Mouse (Mus musculus): ENCODE measurements around the gene Dennd4b. TPM values are rescaled to one million over a fixed set of nuclear protein-coding genes. Genes with fewer than 3 reads are reported as not detected.
"Not testable (repeated sequence)": the region's sequence is repeated elsewhere in the genome, so short reads cannot be mapped to it uniquely, and the experiment has no call there.

The Dennd4b gene
- polyA plus RNA-seq, 1 experiment from 2014 or later = 2.3 TPM

DNA sequence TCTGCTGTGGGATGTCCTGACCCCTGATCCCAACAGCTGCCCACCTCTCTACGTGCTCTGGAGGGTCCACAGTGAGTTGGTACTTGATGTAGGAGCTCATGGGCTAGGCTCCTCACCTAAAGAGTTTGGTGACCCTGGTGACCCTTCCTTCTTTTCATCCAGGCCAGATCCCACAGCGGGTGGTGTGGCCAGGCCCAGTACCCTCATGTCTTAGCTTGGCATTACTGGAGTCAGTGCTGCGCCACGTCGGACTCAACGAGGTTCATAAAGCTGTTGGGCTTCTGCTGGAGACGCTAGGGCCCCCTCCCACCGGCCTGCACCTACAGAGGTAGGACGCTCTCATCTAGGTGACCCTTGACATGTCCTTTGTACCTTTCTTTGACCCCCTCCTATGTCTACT, 14.2 kb downstream of the Dennd4b start:
- WGBS (ENCODE audit: insufficient replicate concordance) = 79% methylated on average over 9 of the region's 9 CpGs
- no peak overlapping the region for H3K4me2 ChIP-seq
- ATAC-seq (ENCODE audit: insufficient read depth) = no peak
- H3K4me1 ChIP-seq (replicated peaks) = no peaks in the 10 kb centered on the region
- H3K36me3 ChIP-seq (replicated peaks) = peaks cover 45% of the 10 kb centered on the region
- H3K9ac ChIP-seq = no peak overlapping the region
- no peaks in the 10 kb centered on the region for H3K9me3 ChIP-seq (replicated peaks)
- no peak overlapping the region for H3K27ac ChIP-seq (replicated peaks)
- no peaks in the 10 kb centered on the region for H3K27me3 ChIP-seq
- no peak overlapping the region for H3K4me3 ChIP-seq (replicated peaks)

DNA sequence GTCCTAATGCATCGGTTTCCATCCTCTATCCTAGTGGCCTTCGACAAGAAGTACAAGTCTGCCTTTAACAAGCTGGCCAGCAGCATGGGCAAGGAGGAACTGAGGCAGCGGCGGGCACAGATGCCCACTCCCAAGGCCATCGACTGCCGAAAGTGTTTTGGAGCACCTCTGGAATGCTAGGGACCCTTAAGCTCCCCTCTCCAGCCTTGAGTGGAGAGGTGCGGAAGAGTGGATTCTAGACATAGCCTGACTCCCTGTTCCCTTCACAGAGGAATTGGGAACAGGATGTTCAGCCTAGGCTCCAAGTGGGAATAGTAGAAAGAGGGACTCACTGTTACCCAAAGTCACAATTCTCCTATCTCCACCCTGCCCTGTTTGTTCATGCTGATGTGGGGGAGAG, 14.8 kb downstream of the Dennd4b start:
- H3K9ac ChIP-seq = no peak overlapping the region
- H3K36me3 ChIP-seq (replicated peaks) = peaks cover 43% of the 10 kb centered on the region
- H3K27me3 ChIP-seq = no peaks in the 10 kb centered on the region
- H3K4me2 ChIP-seq = no peak overlapping the region
- no peak overlapping the region for H3K4me3 ChIP-seq (replicated peaks)
- no peaks in the 10 kb centered on the region for H3K4me1 ChIP-seq (replicated peaks)
- H3K9me3 ChIP-seq (replicated peaks) = no peaks in the 10 kb centered on the region
- no peak for ATAC-seq (ENCODE audit: insufficient read depth)
- 80% methylated on average over 7 of the region's 7 CpGs for WGBS (ENCODE audit: insufficient replicate concordance)
- H3K27ac ChIP-seq (replicated peaks) = no peak overlapping the region

DNA sequence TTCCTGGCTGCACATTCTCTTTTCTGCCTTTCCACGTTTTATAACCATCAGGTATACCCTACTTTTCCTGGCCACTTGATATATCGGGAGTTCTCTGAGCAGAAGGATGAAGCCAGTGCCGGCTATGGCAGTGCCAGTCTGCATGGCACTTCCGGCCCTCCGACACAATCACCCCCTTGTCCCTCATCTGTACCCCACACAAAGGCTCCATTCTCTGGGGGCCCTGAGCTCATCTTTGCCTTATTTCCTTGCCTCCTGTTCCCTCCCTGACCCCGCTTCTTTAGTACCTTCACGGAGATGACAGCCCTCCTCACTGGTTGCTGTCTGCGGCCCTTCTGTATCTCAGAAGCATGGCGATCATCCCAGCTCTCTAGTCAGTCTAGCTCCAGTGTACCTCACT, 15.7 kb downstream of the Dennd4b start:
- H3K9me3 ChIP-seq (replicated peaks) = no peaks in the 10 kb centered on the region
- H3K27me3 ChIP-seq = no peaks in the 10 kb centered on the region
- no peak overlapping the region for H3K4me3 ChIP-seq (replicated peaks)
- H3K9ac ChIP-seq = no peak overlapping the region
- H3K36me3 ChIP-seq (replicated peaks) = peaks cover 39% of the 10 kb centered on the region
- no peaks in the 10 kb centered on the region for H3K4me1 ChIP-seq (replicated peaks)
- ATAC-seq (ENCODE audit: insufficient read depth) = no peak
- 86% methylated on average over 9 of the region's 9 CpGs for WGBS (ENCODE audit: insufficient replicate concordance)
- H3K27ac ChIP-seq (replicated peaks) = no peak overlapping the region
- no peak overlapping the region for H3K4me2 ChIP-seq

DNA sequence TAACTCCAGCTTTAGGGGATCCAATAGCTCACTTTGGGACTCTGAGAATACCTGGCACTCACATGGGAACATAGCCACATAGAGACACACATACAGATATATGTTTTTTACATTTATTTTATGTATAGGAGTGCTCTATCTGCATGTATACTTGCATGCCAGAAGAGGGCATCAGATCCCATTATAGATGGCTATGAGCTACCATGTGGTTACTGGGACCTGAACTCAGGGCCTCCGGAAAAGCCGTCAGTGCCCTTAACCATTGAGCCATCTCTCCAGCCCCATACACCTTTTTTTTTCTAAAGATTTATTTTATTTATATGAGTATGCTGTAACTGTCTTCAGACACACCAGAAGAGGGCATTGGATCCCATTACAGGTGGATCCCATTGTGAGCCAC, 19.2 kb downstream of the Dennd4b start:
- Histone ChIP-seq H3K4me1 (replicated peaks) (no peaks in the 10 kb centered on the region), H3K9ac (no peak overlapping the region), H3K27me3 (no peaks in the 10 kb centered on the region), H3K36me3 (replicated peaks) (peaks cover 14% of the 10 kb centered on the region), H3K4me3 (replicated peaks) (no peak overlapping the region), H3K4me2 (no peak overlapping the region), H3K27ac (replicated peaks) (no peak overlapping the region), H3K9me3 (replicated peaks) (no peaks in the 10 kb centered on the region)
- ATAC-seq (ENCODE audit: insufficient read depth) = no peak
- WGBS (ENCODE audit: insufficient replicate concordance) = 83% methylated on average over 2 of the region's 2 CpGs

DNA sequence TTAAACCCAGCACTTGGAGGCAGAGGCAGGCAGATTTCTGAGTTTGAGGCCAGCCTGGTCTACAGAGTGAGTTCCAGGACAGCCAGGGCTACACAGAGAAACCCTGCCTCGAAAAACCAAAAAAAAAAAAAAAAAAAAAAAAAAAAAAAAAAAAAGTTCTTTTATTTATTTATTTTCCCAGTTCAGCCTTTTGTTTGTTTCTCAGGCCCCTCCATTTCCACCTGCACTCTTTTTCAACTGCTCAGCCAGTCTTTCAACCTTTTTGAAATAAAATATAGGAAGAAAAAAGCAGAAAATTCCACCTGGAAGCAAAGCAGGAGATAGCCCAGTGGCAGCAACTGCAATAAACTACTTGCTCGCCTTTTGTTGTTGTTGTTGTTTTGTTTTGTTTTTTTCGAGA, 24.4 kb downstream of the Dennd4b start:
- not testable (repeated sequence) for H3K9ac ChIP-seq; H3K4me3 ChIP-seq (replicated peaks); H3K27me3 ChIP-seq; ATAC-seq (ENCODE audit: insufficient read depth); H3K4me2 ChIP-seq; H3K36me3 ChIP-seq (replicated peaks); H3K27ac ChIP-seq (replicated peaks); H3K9me3 ChIP-seq (replicated peaks)
- H3K4me1 ChIP-seq (replicated peaks) = peaks cover 17% of the 10 kb centered on the region
- WGBS (ENCODE audit: insufficient replicate concordance) = 50% methylated on average over 3 of the region's 3 CpGs

DNA sequence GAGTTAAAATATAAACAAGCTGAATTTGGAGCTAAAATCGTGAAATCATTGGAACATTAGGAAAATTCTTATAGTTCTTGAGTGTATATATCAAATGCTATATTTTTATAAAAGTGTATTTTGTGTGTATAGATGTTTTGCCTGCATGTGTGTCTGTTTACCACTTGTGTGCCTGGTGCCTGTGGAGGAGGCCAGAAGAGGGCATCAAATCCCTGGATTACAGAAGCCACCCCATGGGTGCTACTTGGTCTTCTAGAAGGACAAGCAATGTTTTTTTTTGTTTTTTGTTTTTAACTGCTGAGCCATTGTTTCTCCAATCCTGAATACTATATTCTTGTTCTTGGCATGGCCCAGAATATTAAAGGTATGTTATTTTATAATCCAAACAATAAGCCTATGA, 25.6 kb downstream of the Dennd4b start:
- Histone ChIP-seq H3K4me3 (replicated peaks) (no peak overlapping the region), H3K4me1 (replicated peaks) (peaks cover 29% of the 10 kb centered on the region), H3K36me3 (replicated peaks) (no peaks in the 10 kb centered on the region), H3K9ac (no peak overlapping the region), H3K27me3 (no peaks in the 10 kb centered on the region), H3K9me3 (replicated peaks) (no peaks in the 10 kb centered on the region), H3K27ac (replicated peaks) (no peak overlapping the region), H3K4me2 (no peak overlapping the region)
- no peak for ATAC-seq (ENCODE audit: insufficient read depth)
- 76% methylated on average over 1 of the region's 1 CpGs for WGBS (ENCODE audit: insufficient replicate concordance)

DNA sequence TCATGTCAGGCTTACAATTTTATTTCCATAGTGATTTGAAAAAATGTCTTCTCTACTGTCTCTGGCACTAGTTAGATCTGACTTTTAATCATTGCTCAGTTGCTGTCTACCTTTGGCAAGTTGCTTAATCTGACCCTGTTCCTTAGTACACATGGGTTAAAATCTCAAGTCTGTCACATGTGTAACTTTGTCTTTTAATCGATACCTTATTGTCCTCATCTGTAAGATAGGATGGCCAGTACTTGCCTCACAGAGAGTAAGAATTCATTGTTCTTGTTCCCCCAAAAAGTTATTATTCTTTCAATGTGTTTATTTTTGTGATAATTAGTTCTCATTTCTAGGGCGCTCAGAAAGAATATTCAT, 27.0 kb downstream of the Dennd4b start:
- 21% methylated on average over 2 of the region's 2 CpGs for WGBS (ENCODE audit: insufficient replicate concordance)
- Histone ChIP-seq H3K27me3 (no peaks in the 10 kb centered on the region), H3K9ac (peak overlapping the region; percentile 66), H3K9me3 (replicated peaks) (no peaks in the 10 kb centered on the region), H3K4me1 (replicated peaks) (peaks cover 40% of the 10 kb centered on the region), H3K27ac (replicated peaks) (peak overlapping the region; percentile 91), H3K4me2 (peak overlapping the region; percentile 84), H3K4me3 (replicated peaks) (peak overlapping the region; percentile 91), H3K36me3 (replicated peaks) (no peaks in the 10 kb centered on the region)
- no peak for ATAC-seq (ENCODE audit: insufficient read depth)

DNA sequence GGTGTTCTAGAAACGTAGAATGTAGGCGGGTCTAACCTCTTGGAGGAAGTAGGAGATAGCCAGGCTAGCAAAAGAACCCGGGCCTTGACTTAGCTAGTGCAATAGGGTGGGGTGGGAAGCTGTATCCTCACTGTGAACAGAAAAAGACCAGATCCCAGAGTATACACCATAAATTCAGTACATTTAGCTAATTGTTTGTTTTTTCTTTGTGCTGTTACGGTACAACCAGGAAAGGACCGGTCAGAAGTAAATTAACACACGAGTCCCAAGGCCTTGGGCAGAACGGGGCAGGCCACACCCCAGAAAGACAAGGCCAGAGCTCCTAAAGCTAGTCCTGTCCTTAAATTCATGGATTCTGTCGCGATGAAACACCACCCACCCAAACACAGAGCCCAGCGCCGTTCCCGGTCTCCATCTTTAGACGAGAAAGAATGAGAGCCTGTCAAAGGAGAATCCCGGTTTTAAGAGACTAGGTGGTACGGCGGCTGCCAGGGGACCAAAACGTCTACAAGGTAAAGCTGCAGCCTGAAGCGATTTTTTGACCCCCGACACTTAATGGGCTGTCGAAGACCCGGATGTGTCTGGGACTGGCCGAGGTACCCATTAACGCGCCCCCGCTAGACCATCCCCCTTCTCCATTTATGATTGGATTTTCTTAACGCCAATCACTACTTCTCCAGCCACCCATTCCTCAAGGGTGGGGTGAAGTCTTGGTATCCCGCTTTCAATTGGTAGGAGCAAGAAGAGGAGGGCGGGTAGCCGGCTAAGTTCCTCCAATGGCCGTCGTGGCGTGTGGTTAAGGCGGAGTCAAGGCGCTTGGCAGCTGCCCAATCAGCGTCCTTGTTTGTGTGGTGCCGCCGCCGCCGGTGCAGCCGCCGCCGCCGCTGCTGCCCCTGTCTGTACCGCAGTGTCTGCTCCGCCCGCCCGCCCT, 27.6 kb downstream of the Dennd4b start, which contains the start of gene Gatad2b:
TSS of gene Gatad2b (plus strand) at position 834 of the 931 bp plus-strand sequence.
- Histone ChIP-seq H3K4me2 (peak within 1 kb of the TSS; percentile 84), H3K9me3 (replicated peaks) (no peaks in the 10 kb centered on the region), H3K27ac (replicated peaks) (peak within 1 kb of the TSS; percentile 94), H3K4me1 (replicated peaks) (peaks cover 44% of the 10 kb centered on the region), H3K27me3 (no peaks in the 10 kb centered on the region), H3K36me3 (replicated peaks) (no peaks in the 10 kb centered on the region), H3K9ac (peak within 1 kb of the TSS; percentile 95), H3K4me3 (replicated peaks) (peak within 1 kb of the TSS; percentile 91)
- ATAC-seq (ENCODE audit: insufficient read depth) = peak; percentile 97
- WGBS (ENCODE audit: insufficient replicate concordance) = under 1% methylated on average over 46 of the region's 47 CpGs

DNA sequence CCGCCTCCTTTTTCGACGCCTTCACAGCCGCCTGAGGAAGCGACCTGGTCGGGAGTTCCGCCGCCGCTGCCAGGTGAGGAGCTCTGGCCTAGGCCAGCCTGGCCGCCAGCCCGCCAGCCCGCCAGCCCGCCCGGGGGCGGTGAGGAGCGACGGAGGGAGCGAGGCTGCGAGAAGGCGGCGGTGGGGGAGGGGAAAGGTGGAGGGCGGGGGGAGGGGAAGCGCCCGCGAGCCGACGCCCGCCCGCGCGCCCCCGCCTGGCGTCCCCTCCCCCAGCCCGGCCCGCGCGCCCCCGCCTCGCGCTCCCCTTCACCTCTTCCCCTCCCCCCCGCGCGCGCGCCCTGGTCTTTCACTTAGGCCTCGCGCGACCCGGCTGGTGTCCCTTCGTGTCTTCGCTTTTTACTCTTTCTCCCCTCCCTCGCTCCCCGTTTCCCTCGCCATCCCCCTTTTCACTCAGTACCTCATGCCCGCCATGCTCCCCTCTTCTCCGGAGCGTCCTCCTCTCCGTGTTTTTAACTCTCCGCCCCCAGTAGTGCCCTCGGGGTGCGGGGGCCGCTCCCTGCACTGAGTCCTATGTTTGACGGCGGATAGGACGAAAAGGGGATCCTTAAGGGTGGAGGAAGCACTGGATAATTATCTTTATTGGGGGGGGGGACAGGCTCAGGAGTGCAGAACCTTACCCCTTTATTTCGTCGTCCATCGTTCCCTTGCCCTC, 28.5 kb downstream of the Dennd4b start:
- Histone ChIP-seq H3K27me3 (no peaks in the 10 kb centered on the region), H3K9ac (peak overlapping the region; percentile 95), H3K4me3 (replicated peaks) (peak overlapping the region; percentile 91), H3K4me2 (peak overlapping the region; percentile 79), H3K9me3 (replicated peaks) (no peaks in the 10 kb centered on the region), H3K4me1 (replicated peaks) (peaks cover 48% of the 10 kb centered on the region), H3K36me3 (replicated peaks) (no peaks in the 10 kb centered on the region), H3K27ac (replicated peaks) (peak overlapping the region; percentile 94)
- WGBS (ENCODE audit: insufficient replicate concordance) = under 1% methylated on average over 42 of the region's 68 CpGs
- ATAC-seq (ENCODE audit: insufficient read depth) = peak; percentile 21

DNA sequence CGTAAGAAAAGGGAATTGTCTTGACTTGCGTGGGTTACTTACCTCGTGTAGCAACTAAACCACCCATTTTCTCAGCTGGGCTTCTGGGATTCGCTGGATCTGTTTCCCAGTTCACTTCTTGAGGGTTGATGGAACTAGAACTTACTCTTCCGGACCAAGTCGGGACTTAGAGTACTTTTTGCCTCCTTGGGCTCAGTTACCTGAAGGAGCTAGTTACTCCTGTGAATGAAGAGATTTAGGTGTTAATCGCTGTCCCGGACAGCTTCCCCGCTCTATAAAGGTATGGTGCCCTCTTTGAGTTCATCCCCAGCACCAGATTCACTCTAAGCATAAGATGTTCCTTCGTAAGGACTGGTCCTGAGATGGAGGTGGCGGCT, 29.1 kb downstream of the Dennd4b start:
- Histone ChIP-seq H3K9ac (peak overlapping the region; percentile 95), H3K27ac (replicated peaks) (peak overlapping the region; percentile 94), H3K4me2 (peak overlapping the region; percentile 79), H3K4me1 (replicated peaks) (peaks cover 48% of the 10 kb centered on the region), H3K9me3 (replicated peaks) (no peaks in the 10 kb centered on the region), H3K36me3 (replicated peaks) (no peaks in the 10 kb centered on the region), H3K27me3 (no peaks in the 10 kb centered on the region), H3K4me3 (replicated peaks) (peak overlapping the region; percentile 91)
- no peak for ATAC-seq (ENCODE audit: insufficient read depth)
- WGBS (ENCODE audit: insufficient replicate concordance) = 4% methylated on average over 11 of the region's 11 CpGs

DNA sequence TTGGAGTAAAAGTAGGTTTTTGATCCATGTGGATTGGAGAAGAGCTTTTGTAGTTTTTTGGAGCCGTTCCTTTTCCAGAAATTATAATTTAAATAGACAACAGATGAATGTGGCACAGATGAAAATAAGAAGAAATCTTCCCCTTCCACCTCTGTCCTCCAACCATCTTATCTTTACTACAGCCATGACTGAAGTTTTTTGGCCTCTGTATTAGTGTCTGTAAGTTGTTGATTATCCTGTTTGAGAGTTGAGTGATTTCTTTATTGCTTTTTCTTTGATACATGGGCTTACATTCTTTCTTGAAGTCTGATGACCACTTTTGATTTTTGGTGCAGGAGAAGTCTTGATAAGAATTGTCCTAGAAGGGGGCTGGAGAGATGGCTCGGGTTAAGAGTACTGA, 29.7 kb downstream of the Dennd4b start:
- H3K9me3 ChIP-seq (replicated peaks) = no peaks in the 10 kb centered on the region
- ATAC-seq (ENCODE audit: insufficient read depth) = no peak
- no peaks in the 10 kb centered on the region for H3K36me3 ChIP-seq (replicated peaks)
- H3K4me1 ChIP-seq (replicated peaks) = peaks cover 50% of the 10 kb centered on the region
- peak overlapping the region; percentile 94 for H3K27ac ChIP-seq (replicated peaks)
- H3K4me3 ChIP-seq (replicated peaks) = peak overlapping the region; percentile 91
- peak overlapping the region; percentile 79 for H3K4me2 ChIP-seq
- WGBS (ENCODE audit: insufficient replicate concordance) = 30% methylated on average over 2 of the region's 2 CpGs
- H3K9ac ChIP-seq = peak overlapping the region; percentile 95
- no peaks in the 10 kb centered on the region for H3K27me3 ChIP-seq
